Comparison of ENCODE assay signal across 8 mouse cellular contexts in the genomic region with DNA sequence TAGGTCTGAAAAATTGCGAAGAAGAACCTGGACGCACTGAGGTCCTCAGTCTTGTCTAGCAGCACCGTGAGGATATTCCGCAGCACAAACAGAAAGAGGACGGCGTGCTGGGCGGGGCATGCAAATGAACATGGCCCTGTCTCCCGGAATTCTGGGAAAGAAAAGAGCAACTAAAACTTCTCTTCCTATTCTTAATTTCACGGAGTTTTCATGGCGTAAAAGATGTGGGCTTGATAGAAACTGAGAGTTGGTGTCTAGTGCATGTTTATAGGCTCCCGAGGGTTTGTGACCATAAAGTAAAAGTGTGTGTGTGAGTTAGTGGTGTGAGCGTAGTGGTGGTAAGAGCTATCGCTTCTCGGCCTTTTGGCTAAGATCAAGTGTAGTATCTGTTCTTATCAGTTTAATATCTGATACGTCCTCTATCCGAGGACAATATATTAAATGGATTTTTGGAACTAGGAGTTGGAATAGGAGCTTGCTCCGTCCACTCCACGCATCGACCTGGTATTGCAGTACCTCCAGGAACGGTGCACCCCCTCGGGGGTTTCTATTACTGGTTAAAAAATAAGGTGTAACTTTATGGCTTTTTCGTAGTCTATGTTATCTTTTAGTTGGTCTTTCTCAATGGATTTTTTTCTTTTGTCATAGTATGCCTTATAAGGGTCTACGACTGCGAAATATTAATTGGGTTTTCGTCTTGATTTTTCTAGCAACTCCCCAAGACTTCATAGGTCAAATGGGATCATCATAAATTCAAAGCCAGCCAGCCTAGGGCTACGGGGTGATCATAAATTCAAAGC. TPM values are rescaled to one million over a fixed set of nuclear protein-coding genes. Genes with fewer than 3 reads are reported as not detected.
A peak's percentile ranks its signal among the peaks of the same experiment; 100 is the strongest.
DNase-seq lines count a peak whose midpoint lies in the region; ATAC-seq and TF ChIP-seq lines count a peak whose summit lies in the region.

No protein-coding gene starts in this region.

- no peaks in the 10 kb centered on the region for H3K4me1 ChIP-seq in embryonic facial prominence, embryonic 12.5 days
- H3K4me1 ChIP-seq in kidney, adult 2 months (ENCODE audit: control insufficient read depth, insufficient read depth, low read length) = no peaks in the 10 kb centered on the region
- no peaks in the 10 kb centered on the region for H3K4me1 ChIP-seq in limb, embryonic 12.5 days (replicated peaks)
- H3K4me1 ChIP-seq in midbrain, embryonic 15.5 days = peaks cover 4% of the 10 kb centered on the region; the same call in 1 of the 2 replicates
- no peaks in the 10 kb centered on the region; the same call in 1 of the 2 replicates for H3K4me1 ChIP-seq in spleen, adult 2 months (ENCODE audit: control insufficient read depth, insufficient read depth, insufficient read length)

- peak overlapping the region; percentile 50 for H3K4me2 ChIP-seq in embryonic facial prominence, embryonic 12.5 days (replicated peaks)
- H3K4me2 ChIP-seq in limb, embryonic 12.5 days = peak overlapping the region; percentile 62
- H3K4me2 ChIP-seq in midbrain, embryonic 15.5 days = peak overlapping the region; percentile 65

- no peak for TF ChIP-seq CTCF in kidney, adult 2 months (conservative IDR thresholded peaks at IDR 0.05; ENCODE audit: insufficient read depth, insufficient read length, low read depth, low read length)
- no peak for TF ChIP-seq CTCF in spleen, adult 2 months (IDR thresholded peaks at IDR 0.05; ENCODE audit: extremely low read depth, insufficient read depth, insufficient read length, insufficient replicate concordance)

- H3K9ac ChIP-seq in embryonic facial prominence, embryonic 12.5 days = peak overlapping the region; percentile 28
- H3K9ac ChIP-seq in limb, embryonic 12.5 days (replicated peaks) = peak overlapping the region; percentile 53; the same call in 1 of the 2 replicates
- H3K9ac ChIP-seq in midbrain, embryonic 15.5 days = peak overlapping the region; percentile 69

- no peak for TF ChIP-seq POLR2A in kidney, adult 2 months (IDR thresholded peaks at IDR 0.05; ENCODE audit: low read depth, low read length)
- peak; percentile 44 for TF ChIP-seq POLR2A in spleen, adult 2 months (IDR thresholded peaks at IDR 0.05; ENCODE audit: low read depth, low read length)

- WGBS in embryonic facial prominence, embryonic 12.5 days = under 1% methylated on average over 26 of the region's 26 CpGs
- WGBS in kidney, adult 2 months = under 1% methylated on average over 26 of the region's 26 CpGs
- WGBS in limb, embryonic 12.5 days = under 1% methylated on average over 26 of the region's 26 CpGs
- WGBS in midbrain, embryonic 15.5 days = under 1% methylated on average over 26 of the region's 26 CpGs
- WGBS in spleen, adult 2 months = under 1% methylated on average over 26 of the region's 26 CpGs

- H3K4me3 ChIP-seq in embryonic facial prominence, embryonic 12.5 days = peak overlapping the region; percentile 37
- peak overlapping the region; percentile 59 for H3K4me3 ChIP-seq in kidney, adult 2 months (ENCODE audit: insufficient read depth, low read depth, low read length)
- H3K4me3 ChIP-seq in limb, embryonic 12.5 days (replicated peaks) = peak overlapping the region; percentile 40
- H3K4me3 ChIP-seq in midbrain, embryonic 15.5 days = peak overlapping the region; percentile 56
- H3K4me3 ChIP-seq in spleen, adult 2 months (ENCODE audit: extremely low read depth, insufficient read depth, insufficient read length) = peak overlapping the region; percentile 70

- peak; percentile 55 to 57 for DNase-seq in urinary bladder, adult 18-20 months (ENCODE audit: low spot score in 2 of 2)
- DNase-seq in urinary bladder, postnatal 10 days (ENCODE audit: low spot score) = no peak
- DNase-seq in heart, adult 18-20 months = peak; percentile 86 to 89
- peak; percentile 89 for DNase-seq in kidney, adult 2 months
- DNase-seq in spleen, adult 2 months (ENCODE audit: low read depth in 1 of 2, low spot score in 2 of 2) = peak; percentile 75 to 79

- H3K36me3 ChIP-seq in embryonic facial prominence, embryonic 12.5 days = no peaks in the 10 kb centered on the region
- no peaks in the 10 kb centered on the region for H3K36me3 ChIP-seq in kidney, adult 2 months (ENCODE audit: control insufficient read depth, insufficient read depth, low read length)
- no peaks in the 10 kb centered on the region for H3K36me3 ChIP-seq in limb, embryonic 12.5 days
- no peaks in the 10 kb centered on the region for H3K36me3 ChIP-seq in midbrain, embryonic 15.5 days (replicated peaks)
- H3K36me3 ChIP-seq in spleen, adult 2 months (ENCODE audit: control insufficient read depth, insufficient read depth, low read length) = no peaks in the 10 kb centered on the region

- no peaks in the 10 kb centered on the region for H3K9me3 ChIP-seq in embryonic facial prominence, embryonic 12.5 days
- H3K9me3 ChIP-seq in limb, embryonic 12.5 days = no peaks in the 10 kb centered on the region
- no peaks in the 10 kb centered on the region for H3K9me3 ChIP-seq in midbrain, embryonic 15.5 days

- no peaks in the 10 kb centered on the region for H3K27me3 ChIP-seq in embryonic facial prominence, embryonic 12.5 days
- no peaks in the 10 kb centered on the region for H3K27me3 ChIP-seq in kidney, adult 2 months (replicated peaks; ENCODE audit: control insufficient read depth, insufficient read depth, low read length)
- H3K27me3 ChIP-seq in limb, embryonic 12.5 days = no peaks in the 10 kb centered on the region; the same call in 1 of the 2 replicates
- H3K27me3 ChIP-seq in midbrain, embryonic 15.5 days (replicated peaks) = no peaks in the 10 kb centered on the region
- no peaks in the 10 kb centered on the region for H3K27me3 ChIP-seq in spleen, adult 2 months (ENCODE audit: control insufficient read depth, insufficient read depth, low read length)

- ATAC-seq in embryonic facial prominence, embryonic 12.5 days (ENCODE audit: insufficient number of reproducible peaks, insufficient read depth, low FRiP score, low TSS enrichment) = peak; percentile 81
- ATAC-seq in limb, embryonic 12.5 days (ENCODE audit: insufficient number of reproducible peaks, insufficient read depth, low FRiP score, low TSS enrichment, low read depth) = peak; percentile 88
- ATAC-seq in midbrain, embryonic 15.5 days (replicated peaks) = peak; percentile 89

- H3K27ac ChIP-seq in embryonic facial prominence, embryonic 12.5 days = peak overlapping the region; percentile 77
- H3K27ac ChIP-seq in kidney, adult 2 months (ENCODE audit: insufficient read depth, low read depth, low read length) = peak overlapping the region; percentile 79
- H3K27ac ChIP-seq in limb, embryonic 12.5 days = peak overlapping the region; percentile 87
- peak overlapping the region; percentile 89 for H3K27ac ChIP-seq in midbrain, embryonic 15.5 days
- peak overlapping the region; percentile 84 for H3K27ac ChIP-seq in spleen, adult 2 months (ENCODE audit: insufficient read depth, low read length)

RNA-seq across cellular contexts. Expression of gene Slfn14, which starts 15.2 kb away (rescaled TPM):
- polyA plus RNA-seq in embryonic facial prominence, embryonic 12.5 days (2016; fragmentation: Nextera tagmentation; extraction: Ambion mirVana) = 0.73 and 0.88 TPM in 2 replicates
- total RNA-seq in heart, adult 18-20 months (2021) = not detected
- 0.03 TPM in 1 of 2 replicates, not detected in the other for polyA plus RNA-seq in kidney, adult 2 months (2012; rRNA removed)
- polyA plus RNA-seq in limb, embryonic 12.5 days (2016; fragmentation: Nextera tagmentation; extraction: Ambion mirVana) = 0.63 and 0.88 TPM in 2 replicates
- 0.08 TPM in 1 of 2 replicates, not detected in the other for polyA plus RNA-seq in midbrain, embryonic 15.5 days (2015; fragmentation: Nextera tagmentation; extraction: Ambion mirVana)
- polyA plus RNA-seq in spleen, adult 2 months (2012; rRNA removed) = 2.2 and 6.3 TPM in 2 replicates

RNA-seq across cellular contexts. Expression of gene Ap2b1, which starts 27.5 kb away (rescaled TPM):
- 65.7 and 67.9 TPM in 2 replicates for polyA plus RNA-seq in embryonic facial prominence, embryonic 12.5 days (2016; fragmentation: Nextera tagmentation; extraction: Ambion mirVana)
- 10 to 100 TPM; 46.7 to 47.2 TPM for total RNA-seq in heart, adult 18-20 months (2021)
- polyA plus RNA-seq in kidney, adult 2 months (2012; rRNA removed) = 34.9 and 37.4 TPM in 2 replicates
- polyA plus RNA-seq in limb, embryonic 12.5 days (2016; fragmentation: Nextera tagmentation; extraction: Ambion mirVana) = 56.1 and 62.6 TPM in 2 replicates
- polyA plus RNA-seq in midbrain, embryonic 15.5 days (2015; fragmentation: Nextera tagmentation; extraction: Ambion mirVana) = 118 and 127 TPM in 2 replicates
- polyA plus RNA-seq in spleen, adult 2 months (2012; rRNA removed) = 25.6 and 26.1 TPM in 2 replicates

RNA-seq across cellular contexts. Expression of gene Pex12, which starts 31.0 kb away (rescaled TPM):
- polyA plus RNA-seq in embryonic facial prominence, embryonic 12.5 days (2016; fragmentation: Nextera tagmentation; extraction: Ambion mirVana) = 14.9 and 15.5 TPM in 2 replicates
- total RNA-seq in heart, adult 18-20 months (2021) = 10 to 100 TPM in 1 of 2 experiments, 1 to 10 TPM in 1; 7.0 to 14.9 TPM
- 11.4 and 11.8 TPM in 2 replicates for polyA plus RNA-seq in kidney, adult 2 months (2012; rRNA removed)
- polyA plus RNA-seq in limb, embryonic 12.5 days (2016; fragmentation: Nextera tagmentation; extraction: Ambion mirVana) = 11.8 and 13.7 TPM in 2 replicates
- polyA plus RNA-seq in midbrain, embryonic 15.5 days (2015; fragmentation: Nextera tagmentation; extraction: Ambion mirVana) = 18.4 and 18.6 TPM in 2 replicates
- 4.8 and 5.5 TPM in 2 replicates for polyA plus RNA-seq in spleen, adult 2 months (2012; rRNA removed)
